Mouse (Mus musculus) heart, postnatal 0 days (tissue): ENCODE measurements around the gene Slc43a3.

Source experiments
- CTCF ChIP-seq: IDR thresholded peaks from 2 replicates; pipeline ENCODE4 v1.5.1; 2016; ENCODE audit warnings: antibody characterized with exemption, control low read depth, low read depth
- EP300 ChIP-seq: IDR thresholded peaks from 2 replicates; pipeline ENCODE4 v1.6.1; 2016; ENCODE audit warnings: antibody characterized with exemption, low read depth

DNA sequence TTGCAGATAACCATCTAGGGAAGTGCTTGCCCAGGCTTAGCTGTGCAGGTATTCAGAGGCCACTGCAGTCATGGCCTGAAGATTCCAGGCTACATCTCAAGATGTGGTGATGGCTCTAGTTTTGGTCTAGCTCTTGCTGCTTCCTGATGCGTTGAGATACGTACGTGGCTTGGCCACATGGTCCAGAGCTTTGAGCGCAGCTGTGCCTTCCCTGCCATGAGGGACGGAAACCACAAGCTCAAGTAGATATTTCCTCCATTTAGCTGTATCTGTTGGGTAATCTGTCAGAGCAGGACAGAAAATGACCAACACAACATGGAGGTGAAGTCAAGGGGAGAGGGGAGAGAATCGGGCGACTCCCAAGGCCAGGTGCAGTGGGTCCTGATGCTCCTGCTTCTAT, 6.2 kb upstream of the Slc43a3 start:
- TF ChIP-seq CTCF (no peak), EP300 (no peak)
